Mouse (Mus musculus): ENCODE measurements around the gene Arhgap31.

DNA sequence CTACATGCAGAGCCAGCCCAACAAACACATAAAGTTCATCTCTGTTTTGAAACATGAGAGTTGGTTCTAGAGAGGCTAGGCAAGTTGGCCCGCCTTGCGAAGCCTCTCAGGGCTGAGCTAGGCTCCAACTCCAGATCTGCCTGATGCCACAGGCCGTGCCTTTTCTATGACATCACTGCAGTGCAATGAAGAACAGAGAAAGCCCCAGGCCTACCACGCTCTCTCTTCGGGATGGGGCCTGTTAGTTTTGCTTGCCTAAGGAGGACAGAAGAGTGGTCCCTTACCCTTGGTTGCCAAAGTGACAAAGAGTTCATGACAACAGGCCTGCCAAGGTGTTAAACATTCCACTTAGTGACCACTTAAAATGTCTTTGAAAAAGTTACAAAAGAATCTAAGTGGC is 64.9 kb downstream of the Arhgap31 start:
- TF ChIP-seq CTCF (IDR thresholded peaks at IDR 0.05; ENCODE audit: insufficient read depth, low read depth, low read length) (no peak), POLR2A (IDR thresholded peaks at IDR 0.05; ENCODE audit: insufficient read depth, low read depth, low read length) (no peak)

All from olfactory bulb, adult 2 months (tissue).